Mouse (Mus musculus): Measurements from ENCODE around the gene Tbl3.

DNA sequence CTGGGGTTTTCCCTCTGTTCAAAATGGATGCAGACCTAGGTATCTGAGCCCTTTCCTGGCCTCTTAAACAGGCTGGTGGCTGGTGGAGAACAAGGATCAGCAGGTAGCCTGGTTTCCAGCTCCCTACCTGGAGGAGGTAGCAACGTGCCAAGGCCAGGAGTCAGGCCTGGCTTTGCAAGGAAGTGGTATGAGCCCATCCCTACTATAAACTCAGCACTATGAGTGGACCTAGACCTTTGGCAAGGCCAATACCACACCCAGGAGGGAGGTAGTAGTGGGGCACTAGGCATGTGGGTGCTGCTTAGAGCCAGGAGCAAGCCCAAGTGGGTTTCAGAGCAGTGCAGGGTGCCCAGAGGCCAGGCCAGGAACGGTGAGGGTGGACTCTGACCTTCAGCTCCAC lies 8.0 kb downstream of the Tbl3 start:
- no peak for TF ChIP-seq POLR2A (IDR thresholded peaks at IDR 0.05; ENCODE audit: borderline replicate concordance, insufficient read depth, low read length)
- TF ChIP-seq CTCF (IDR thresholded peaks at IDR 0.05; ENCODE audit: borderline replicate concordance, insufficient read depth, low read depth, low read length): no peak

All from cerebellum, adult 2 months (tissue).